Mouse (Mus musculus) myocyte (in vitro differentiated cells): ENCODE data around the gene F13b. TPM values are rescaled to one million over a fixed set of nuclear protein-coding genes. Genes with fewer than 3 reads are reported as not detected.

Experiments used
- H3K27me3 ChIP-seq: one replicate; pipeline ENCODE4 v1.6.1; 2011; ENCODE audit not compliant: control insufficient read depth, insufficient read depth, insufficient read length
- H3K36me3 ChIP-seq: one replicate; pipeline ENCODE4 v1.6.1; 2011; ENCODE audit not compliant: control insufficient read depth, insufficient read depth
- H3K4me2 ChIP-seq: one replicate; pipeline ENCODE4 v1.6.1; 2011; ENCODE audit warnings: low read depth, control low read depth
- H3K4me3 ChIP-seq: one replicate; pipeline ENCODE4 v1.5.1; 2011; ENCODE audit warnings: mild to moderate bottlenecking, control low read depth, moderate library complexity
- H3K79me2 ChIP-seq: one replicate; pipeline ENCODE4 v1.6.1; 2011; ENCODE audit not compliant: control insufficient read depth, insufficient read depth
- H3ac ChIP-seq: one replicate; pipeline ENCODE4 v1.6.1; 2011; ENCODE audit not compliant: control insufficient read depth, insufficient read length
- CEBPB ChIP-seq: IDR thresholded peaks from 2 replicates; pipeline ENCODE4 v1.6.1; 2011; ENCODE audit warnings: mild to moderate bottlenecking, moderate library complexity; ENCODE audit not compliant: poor library complexity, insufficient read depth, severe bottlenecking
- E2F4 ChIP-seq: IDR thresholded peaks from one replicate; pipeline ENCODE4 v1.6.1; 2011; ENCODE audit warnings: mild to moderate bottlenecking, control low read depth, moderate library complexity; ENCODE audit not compliant: insufficient read depth
- MAX ChIP-seq: IDR thresholded peaks from one replicate; pipeline ENCODE4 v1.6.1; 2011; ENCODE audit warnings: low read depth, mild to moderate bottlenecking, control low read depth
- MYOD1 ChIP-seq, 3 experiments: IDR thresholded peaks; one replicate each; pipeline ENCODE4 v1.6.1; 2011; ENCODE audit warnings: control low read depth in 2 of 3, low read depth in 2 of 3, mild to moderate bottlenecking in 2 of 3, moderate library complexity in 1 of 3; ENCODE audit not compliant: insufficient read length in 2 of 3, control insufficient read depth in 1 of 3
- MYOG ChIP-seq, 3 experiments: IDR thresholded peaks; one replicate each; pipeline ENCODE4 v1.6.1; 2011; ENCODE audit warnings: control low read depth in 2 of 3, low read depth in 2 of 3, mild to moderate bottlenecking in 2 of 3; ENCODE audit not compliant: insufficient read length in 2 of 3, control insufficient read depth in 1 of 3, insufficient read depth in 1 of 3
- POLR2A ChIP-seq: IDR thresholded peaks from one replicate; pipeline ENCODE4 v1.6.1; 2011; ENCODE audit warnings: low read depth, mild to moderate bottlenecking, control low read depth, moderate library complexity; ENCODE audit not compliant: insufficient read length
- POLR2AphosphoS2 ChIP-seq: IDR thresholded peaks from one replicate; pipeline ENCODE4 v1.6.1; 2011; ENCODE audit warnings: low read depth, control low read depth; ENCODE audit not compliant: insufficient read length
- REST ChIP-seq: IDR thresholded peaks from one replicate; pipeline ENCODE4 v1.6.1; 2011; ENCODE audit warnings: mild to moderate bottlenecking, control low read depth, moderate library complexity; ENCODE audit not compliant: insufficient read depth, insufficient read length
- SRF ChIP-seq: IDR thresholded peaks from one replicate; pipeline ENCODE4 v1.6.1; 2011; ENCODE audit warnings: low read depth; ENCODE audit not compliant: control insufficient read depth, insufficient read length
- TCF12 ChIP-seq: IDR thresholded peaks from one replicate; pipeline ENCODE4 v1.6.1; 2011; ENCODE audit warnings: mild to moderate bottlenecking, control low read depth; ENCODE audit not compliant: poor library complexity, insufficient read depth, severe bottlenecking
- TCF3 ChIP-seq: IDR thresholded peaks from one replicate; pipeline ENCODE4 v1.6.1; 2011; ENCODE audit warnings: low read depth, control low read depth; ENCODE audit not compliant: insufficient read length
- USF1 ChIP-seq: IDR thresholded peaks from one replicate; pipeline ENCODE4 v1.6.1; 2011; ENCODE audit warnings: low read depth, mild to moderate bottlenecking, control low read depth, moderate library complexity
- polyA plus RNA-seq: library from polyadenylated mRNA; unstranded; fragments of >200 nt; fragmentation: generic; extraction: Trizol; gene quantifications from one replicate; pipeline ENCODE4 v1.2.1, GENCODE M21; 2012; ENCODE audit warnings: missing spikeins

The F13b gene
- polyA plus RNA-seq, 1 experiment: not detected

GRCm38 (mm10) chr1:139478898-139479297 lies 22.6 kb upstream of the F13b start:
- Histone ChIP-seq H3K36me3 (peaks cover 28% of the 10 kb centered on the region), H3K4me2 (no peak overlapping the region), H3K27me3 (no peaks in the 10 kb centered on the region), H3ac (no peak overlapping the region), H3K4me3 (no peak overlapping the region), H3K79me2 (no peaks in the 10 kb centered on the region)
- TF ChIP-seq MYOG (IDR thresholded peaks at IDR 0.05; ENCODE audit: control insufficient read depth in 1 of 3, insufficient read depth in 1 of 3, insufficient read length in 2 of 3, low read depth in 2 of 3) (no peak), MYOD1 (IDR thresholded peaks at IDR 0.05; ENCODE audit: control insufficient read depth in 1 of 3, insufficient read length in 2 of 3, low read depth in 2 of 3) (no peak), POLR2AphosphoS2 (no peak), CEBPB (no peak), POLR2A (no peak)

- no peak overlapping the region for H3ac ChIP-seq
- no peaks in the 10 kb centered on the region for H3K27me3 ChIP-seq
- TF ChIP-seq POLR2A: no peak
- no peak for TF ChIP-seq USF1
- TF ChIP-seq MYOD1 (IDR thresholded peaks at IDR 0.05; ENCODE audit: control insufficient read depth in 1 of 3, insufficient read length in 2 of 3, low read depth in 2 of 3): no peak
- no peak for TF ChIP-seq E2F4
- no peak for TF ChIP-seq POLR2AphosphoS2
- no peak for TF ChIP-seq TCF12
- no peak for TF ChIP-seq REST
- no peak for TF ChIP-seq MYOG (IDR thresholded peaks at IDR 0.05; ENCODE audit: control insufficient read depth in 1 of 3, insufficient read depth in 1 of 3, insufficient read length in 2 of 3, low read depth in 2 of 3)
- TF ChIP-seq CEBPB: no peak
- TF ChIP-seq TCF3: no peak
- TF ChIP-seq SRF: no peak
- no peak for TF ChIP-seq MAX
- no peak overlapping the region for H3K4me2 ChIP-seq
- H3K4me3 ChIP-seq: no peak overlapping the region
- H3K36me3 ChIP-seq: peaks cover 28% of the 10 kb centered on the region
- H3K79me2 ChIP-seq: no peaks in the 10 kb centered on the region
Observed at GRCm38 (mm10) chr1:139480246-139480645, 21.3 kb upstream of the F13b start.

- no peak for TF ChIP-seq POLR2A
- no peak for TF ChIP-seq REST
- Histone ChIP-seq H3K4me2 (no peak overlapping the region), H3K79me2 (no peaks in the 10 kb centered on the region), H3ac (no peak overlapping the region), H3K4me3 (no peak overlapping the region), H3K36me3 (peaks cover 27% of the 10 kb centered on the region), H3K27me3 (no peaks in the 10 kb centered on the region)
Observed at GRCm38 (mm10) chr1:139481146-139481545, 20.4 kb upstream of the F13b start.

GRCm38 (mm10) chr1:139494630-139495029 lies 6.9 kb upstream of the F13b start:
- Histone ChIP-seq H3K27me3 (no peaks in the 10 kb centered on the region), H3ac (no peak overlapping the region), H3K4me2 (no peak overlapping the region), H3K36me3 (peaks cover 30% of the 10 kb centered on the region), H3K79me2 (no peaks in the 10 kb centered on the region), H3K4me3 (no peak overlapping the region)
- TF ChIP-seq E2F4 (no peak), CEBPB (no peak), POLR2AphosphoS2 (no peak), MYOD1 (IDR thresholded peaks at IDR 0.05; ENCODE audit: control insufficient read depth in 1 of 3, insufficient read length in 2 of 3, low read depth in 2 of 3) (no peak), MAX (no peak), TCF12 (no peak), MYOG (IDR thresholded peaks at IDR 0.05; ENCODE audit: control insufficient read depth in 1 of 3, insufficient read depth in 1 of 3, insufficient read length in 2 of 3, low read depth in 2 of 3) (no peak), USF1 (no peak), TCF3 (no peak), SRF (no peak), REST (no peak), POLR2A (no peak)

GRCm38 (mm10) chr1:139495408-139495807 lies 6.1 kb upstream of the F13b start:
- peaks cover 23% of the 10 kb centered on the region for H3K36me3 ChIP-seq
- no peak overlapping the region for H3ac ChIP-seq
- no peak overlapping the region for H3K4me2 ChIP-seq
- TF ChIP-seq POLR2AphosphoS2 (no peak), REST (no peak), USF1 (no peak), TCF3 (no peak), TCF12 (no peak), E2F4 (no peak), MYOD1 (IDR thresholded peaks at IDR 0.05; ENCODE audit: control insufficient read depth in 1 of 3, insufficient read length in 2 of 3, low read depth in 2 of 3) (no peak), MYOG (IDR thresholded peaks at IDR 0.05; ENCODE audit: control insufficient read depth in 1 of 3, insufficient read depth in 1 of 3, insufficient read length in 2 of 3, low read depth in 2 of 3) (no peak), POLR2A (no peak), MAX (no peak), CEBPB (no peak), SRF (no peak)
- H3K4me3 ChIP-seq: no peak overlapping the region
- H3K79me2 ChIP-seq: no peaks in the 10 kb centered on the region
- no peaks in the 10 kb centered on the region for H3K27me3 ChIP-seq
